Mouse (Mus musculus): ENCODE data around the gene Bex6.

GRCm38 (mm10) chr16:32133148-32133547 is 46.5 kb upstream of the Bex6 start:
- TF ChIP-seq CTCF (IDR thresholded peaks at IDR 0.05; ENCODE audit: low read depth, low read length) (no peak), POLR2A (IDR thresholded peaks at IDR 0.05; ENCODE audit: insufficient read depth, low read length) (no peak), EP300 (IDR thresholded peaks at IDR 0.05; ENCODE audit: insufficient read depth, low read depth, low read length) (no peak)

Data from ES-Bruce4 (cell line).